Mouse (Mus musculus): ENCODE data around the gene Btd.

The Btd gene

DNA sequence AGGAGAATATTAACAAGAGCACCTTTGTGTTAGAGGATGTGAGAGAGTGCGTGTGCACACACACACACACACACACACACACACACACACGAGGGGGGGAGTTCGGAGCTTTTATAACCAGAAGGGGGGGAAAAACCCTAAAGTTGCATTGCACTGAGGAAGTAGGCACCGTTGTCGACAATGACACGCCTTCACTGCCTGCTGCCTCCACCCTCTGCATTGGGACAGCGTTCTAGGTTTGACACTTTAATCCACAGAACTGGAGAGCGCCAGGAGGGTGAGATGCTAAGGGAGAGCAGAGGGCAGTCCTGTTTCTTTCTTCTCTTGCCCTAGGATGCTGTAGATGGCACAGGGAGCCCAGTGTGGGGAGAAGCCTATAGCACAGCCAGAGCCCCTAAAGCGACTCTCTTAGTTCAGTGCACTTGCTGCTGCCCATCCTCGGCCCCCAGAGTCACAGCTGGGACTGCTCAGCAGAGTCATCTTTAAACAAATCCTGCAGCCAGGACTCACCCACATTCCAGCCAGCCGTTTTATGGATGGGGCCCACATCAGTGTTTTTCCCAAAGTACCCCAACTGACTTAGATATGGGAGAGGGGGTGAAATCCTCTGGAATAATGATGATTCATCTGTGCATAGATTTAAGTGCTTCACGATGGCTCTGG, 24.2 kb downstream of the Btd start:
- DNase-seq (ENCODE audit: low spot score in 2 of 2), result no peak

DNA sequence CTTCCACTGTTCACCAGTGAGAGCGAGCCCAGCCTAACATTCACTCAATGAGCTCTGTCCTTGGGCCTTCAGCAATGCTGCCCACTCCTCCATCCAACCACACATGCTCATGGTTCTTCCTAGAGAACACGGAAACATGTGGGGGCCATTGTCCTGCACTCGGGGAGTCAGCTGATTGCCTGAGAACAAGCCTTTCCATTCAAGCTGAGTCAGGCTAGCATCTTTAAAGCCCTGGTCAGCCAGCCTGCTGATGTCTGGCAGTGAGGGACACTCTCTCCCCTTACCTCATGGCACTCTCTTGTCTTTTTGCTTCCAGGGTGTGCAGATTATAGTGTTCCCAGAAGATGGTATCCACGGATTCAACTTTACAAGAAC, 24.7 kb downstream of the Btd start:
- DNase-seq (ENCODE audit: low spot score in 2 of 2), result no peak

DNA sequence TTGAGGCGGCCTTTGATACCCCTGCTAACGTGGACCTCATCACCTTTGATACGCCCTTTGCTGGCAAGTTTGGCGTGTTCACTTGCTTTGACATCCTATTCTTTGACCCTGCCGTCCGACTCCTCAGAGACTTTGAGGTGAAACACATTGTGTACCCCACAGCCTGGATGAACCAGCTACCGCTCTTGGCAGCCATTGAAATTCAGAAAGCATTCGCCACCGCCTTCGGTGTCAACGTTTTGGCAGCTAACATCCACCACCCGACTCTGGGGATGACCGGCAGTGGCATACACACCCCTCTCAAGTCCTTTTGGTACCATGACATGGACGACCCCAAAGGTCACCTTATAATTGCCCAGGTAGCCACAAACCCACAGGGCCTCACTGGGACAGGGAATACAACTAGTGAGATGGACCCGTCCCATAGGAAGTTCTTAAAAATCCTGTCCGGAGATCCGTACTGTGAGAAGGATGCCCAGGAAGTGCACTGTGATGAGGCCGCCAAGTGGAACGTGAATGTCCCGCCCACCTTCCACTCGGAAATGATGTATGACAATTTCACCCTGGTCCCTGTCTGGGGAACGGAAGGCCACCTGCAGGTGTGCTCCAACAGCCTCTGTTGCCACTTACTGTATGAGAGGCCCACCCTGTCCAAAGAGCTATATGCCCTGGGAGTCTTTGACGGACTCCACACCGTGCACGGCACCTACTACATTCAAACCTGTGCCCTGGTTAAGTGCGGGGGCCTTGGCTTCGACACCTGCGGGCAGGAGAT, 26.3 kb downstream of the Btd start:
- no peak for DNase-seq (ENCODE audit: low spot score in 2 of 2)

DNA sequence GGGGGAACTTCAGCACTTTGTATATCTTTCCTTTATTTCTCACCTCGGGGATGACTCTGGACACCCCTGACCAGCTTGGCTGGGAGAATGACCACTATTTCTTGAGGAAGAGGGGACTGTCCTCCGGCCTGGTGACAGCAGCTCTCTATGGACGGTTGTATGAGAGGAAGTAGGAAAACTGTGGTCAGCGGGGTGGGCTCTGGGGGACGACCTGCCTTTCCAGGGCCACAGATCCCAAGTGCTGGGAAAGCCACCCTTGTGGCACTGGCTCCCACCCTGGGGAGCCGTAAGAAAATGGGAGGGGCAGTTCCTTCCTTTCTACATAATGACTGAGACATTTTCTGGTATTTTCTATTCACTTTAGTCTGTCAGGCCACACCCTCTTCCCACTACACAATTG, 26.9 kb downstream of the Btd start:
- DNase-seq (ENCODE audit: low spot score in 2 of 2), result no peak

DNA sequence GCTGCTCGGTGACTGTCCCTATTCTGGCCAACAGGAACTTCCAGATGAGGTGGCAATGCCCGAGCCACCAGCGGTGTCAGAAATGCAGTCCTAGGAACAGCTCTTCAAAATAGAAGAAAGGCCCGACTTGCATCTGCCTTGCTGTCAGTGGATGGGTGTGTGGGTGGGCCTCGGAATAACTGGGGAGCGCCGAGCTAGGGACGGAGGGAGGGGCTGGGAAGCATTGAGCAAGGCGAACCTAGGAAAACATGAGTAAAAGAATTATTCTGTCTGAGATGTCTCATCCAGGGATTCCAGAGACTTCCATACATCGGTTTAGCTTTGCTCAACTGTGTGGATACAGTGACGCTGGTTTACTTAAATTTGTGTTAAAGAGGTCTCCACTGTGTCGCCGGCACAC, 27.5 kb downstream of the Btd start:
- DNase-seq (ENCODE audit: low spot score in 2 of 2), result no peak

DNA sequence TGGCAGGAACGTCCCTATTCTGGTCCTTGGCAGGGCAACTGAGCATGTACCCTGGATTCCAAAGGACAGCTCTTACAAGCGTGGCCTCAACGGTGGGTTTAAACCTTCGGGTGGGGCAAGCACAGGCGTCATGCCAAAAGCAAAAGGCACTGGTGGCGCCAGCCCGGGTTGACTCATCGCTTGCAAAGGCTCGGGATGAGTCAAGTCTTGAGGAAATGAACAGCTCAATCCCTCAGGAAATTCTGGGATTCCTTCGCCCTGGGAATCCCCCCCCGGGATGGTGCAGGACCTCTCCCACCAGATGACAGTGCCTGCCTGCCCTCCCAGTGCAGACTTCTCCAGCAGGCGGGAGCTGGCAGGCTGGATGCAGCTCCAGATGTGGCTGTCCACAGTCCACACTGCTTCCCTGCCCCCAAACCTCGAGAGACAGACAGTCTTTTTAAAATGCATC, 28.4 kb downstream of the Btd start:
- no peak for DNase-seq (ENCODE audit: low spot score in 2 of 2)

DNA sequence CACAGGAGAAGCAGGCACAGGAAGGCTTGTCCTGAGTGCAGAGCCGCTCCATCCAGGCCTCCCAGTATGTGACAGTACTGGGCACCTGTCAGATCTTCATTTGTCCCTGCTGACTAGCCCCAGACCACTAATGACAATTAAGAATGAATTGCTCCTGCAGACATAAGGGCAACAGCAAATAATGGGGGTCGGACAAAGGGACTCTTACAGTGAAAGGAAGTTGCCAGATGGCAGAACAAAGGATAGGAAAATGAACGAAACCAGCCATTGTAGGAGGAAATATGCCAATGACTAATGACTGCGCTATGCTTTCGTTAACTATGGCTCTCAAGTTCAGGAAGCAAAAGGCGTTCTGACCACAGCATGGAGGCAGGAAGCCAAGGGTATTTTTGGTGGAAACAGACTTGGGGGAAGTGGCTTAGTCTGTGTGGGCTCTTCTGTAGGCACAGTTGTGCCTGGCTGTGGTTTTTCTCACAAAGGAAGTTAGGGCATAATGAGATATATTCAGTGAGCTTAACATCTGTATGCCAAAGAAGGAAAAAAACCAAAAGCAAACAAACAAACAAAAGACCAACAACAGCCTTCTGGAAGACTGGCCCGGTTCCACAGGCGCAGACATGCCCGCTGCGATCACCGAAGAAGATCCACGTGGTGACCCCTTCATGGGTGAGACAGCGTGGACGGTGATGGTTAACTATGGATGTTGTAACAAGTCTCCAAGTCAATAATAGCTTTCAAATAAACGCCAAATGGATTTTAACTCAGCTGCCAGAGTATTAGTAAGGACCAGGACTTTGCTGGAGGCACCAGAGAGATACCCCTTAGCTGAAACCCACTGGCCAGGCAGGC, 29.0 kb downstream of the Btd start:
- DNase-seq (ENCODE audit: low spot score in 2 of 2), result no peak

DNA sequence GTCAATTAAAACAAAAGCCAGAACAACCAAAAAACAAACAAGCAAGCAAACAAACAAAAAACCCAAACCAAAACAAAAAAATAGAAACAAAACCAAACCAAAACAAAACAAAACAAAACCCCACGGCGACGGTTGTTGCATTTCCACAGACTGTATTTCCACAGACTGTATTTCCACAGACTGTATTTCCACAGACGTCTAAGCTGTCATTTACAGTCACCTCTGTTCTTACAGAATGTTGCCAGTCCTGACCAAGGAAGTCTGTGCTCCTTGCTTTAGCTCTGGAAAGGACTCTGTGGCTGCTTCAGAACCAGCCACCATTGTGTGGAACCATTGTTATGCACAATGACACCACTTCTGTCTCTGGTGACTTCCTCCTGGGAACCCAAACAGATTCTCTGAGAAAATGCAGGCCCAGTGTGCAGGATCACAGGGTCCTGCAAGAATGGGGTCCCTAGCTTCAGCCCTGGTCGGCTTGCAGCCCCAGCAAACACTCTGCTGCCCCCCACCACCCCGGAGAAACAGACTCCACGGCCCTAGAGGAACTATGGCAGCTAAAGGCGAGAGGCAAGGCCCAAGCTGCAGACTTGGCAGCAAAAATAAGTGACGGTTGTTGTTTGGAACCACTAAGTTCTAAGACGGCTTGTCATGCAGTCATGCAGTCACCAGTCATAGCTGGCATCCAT, 30.9 kb downstream of the Btd start:
- no peak for DNase-seq (ENCODE audit: low spot score in 2 of 2)

DNA sequence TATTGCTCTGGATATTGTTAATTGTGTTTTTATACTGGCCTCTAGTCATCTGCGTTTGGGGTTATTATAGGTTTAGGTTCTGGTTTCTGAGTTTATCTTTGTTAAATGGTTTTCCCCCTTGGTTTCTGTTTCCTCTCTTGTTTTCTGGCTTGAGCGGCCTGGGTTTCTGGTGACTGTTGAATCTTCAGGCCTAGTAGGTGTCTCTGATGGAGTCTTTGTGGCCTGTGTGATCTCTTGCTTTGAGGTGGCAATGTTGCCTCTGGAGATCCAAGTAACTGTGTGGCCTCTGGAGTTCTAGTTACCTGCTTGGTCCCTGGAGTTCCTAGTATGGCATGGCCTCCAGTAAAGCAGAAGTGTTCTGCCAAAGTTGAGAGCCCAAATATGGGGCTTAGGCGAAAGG, 39.8 kb downstream of the Btd start:
- no peak for DNase-seq (ENCODE audit: low spot score in 2 of 2)

DNA sequence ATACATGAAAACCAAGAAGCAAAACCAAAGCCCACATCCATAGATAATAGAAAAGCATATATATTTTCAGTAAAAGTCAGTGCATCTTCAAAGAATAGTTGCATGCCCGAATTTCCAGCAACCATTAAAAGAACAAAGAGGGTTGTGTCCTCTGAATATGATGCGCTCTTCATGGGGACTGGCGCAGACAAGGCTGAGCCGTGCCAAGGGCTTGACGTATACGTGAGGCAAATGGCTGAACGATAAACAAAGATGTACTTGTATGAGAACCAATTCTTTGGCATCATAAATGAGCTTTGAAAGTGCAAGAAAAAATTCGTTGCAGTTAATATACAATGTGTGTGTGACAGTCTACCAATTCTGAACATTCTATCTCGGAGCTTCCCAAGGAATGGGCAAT, 40.5 kb downstream of the Btd start:
- no peak for DNase-seq (ENCODE audit: low spot score in 2 of 2)

DNA sequence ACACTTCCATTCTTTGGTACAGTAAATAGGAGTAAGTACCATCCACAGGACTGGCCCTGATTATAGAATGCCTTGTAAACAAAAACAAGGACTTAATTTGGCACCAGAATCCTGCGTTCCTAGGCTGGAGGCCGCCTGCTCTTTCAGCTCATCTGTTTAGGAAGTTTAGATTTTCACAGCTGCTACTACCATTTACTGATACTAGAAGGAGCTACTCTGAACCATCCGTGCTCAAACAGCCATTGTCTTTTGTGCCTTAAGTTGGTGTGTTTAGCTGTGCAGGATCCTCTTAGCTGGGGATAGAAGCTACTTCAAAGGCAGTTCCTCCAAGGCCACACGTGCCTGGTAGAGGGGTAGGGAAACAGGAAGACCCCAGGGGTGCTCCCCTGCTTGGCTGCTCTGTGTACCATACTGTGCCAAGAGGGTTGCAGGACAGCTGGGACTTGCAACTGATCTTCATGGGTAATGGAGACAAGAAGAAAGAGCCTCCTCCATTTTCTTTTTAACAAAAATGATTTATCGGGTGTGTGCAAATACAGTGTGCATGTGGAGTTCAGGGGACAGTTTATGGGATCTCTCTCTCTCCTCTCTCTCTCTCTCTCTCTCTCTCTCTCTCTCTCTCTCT, 41.2 kb downstream of the Btd start:
- DNase-seq (ENCODE audit: low spot score in 2 of 2), result no peak

DNA sequence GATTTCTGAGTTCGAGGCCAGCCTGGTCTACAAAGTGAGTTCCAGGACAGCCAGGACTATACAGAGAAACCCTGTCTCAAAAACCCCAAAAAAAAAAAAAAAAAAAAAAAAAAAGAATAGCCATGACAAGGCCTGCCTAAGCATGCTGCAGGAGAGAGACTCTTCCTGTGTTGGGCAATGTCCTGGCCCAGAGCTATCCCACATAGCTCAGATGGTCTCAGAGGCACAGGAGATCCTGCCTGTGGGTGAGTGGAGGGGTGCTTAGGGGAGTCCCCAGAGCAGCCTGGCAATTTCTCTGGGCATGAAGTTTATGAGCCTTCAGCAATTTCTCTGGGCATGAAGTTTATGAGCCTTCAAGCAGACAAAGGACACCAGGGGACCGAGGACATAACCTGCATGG, 42.8 kb downstream of the Btd start:
- DNase-seq (ENCODE audit: low spot score in 2 of 2), result no peak

DNA sequence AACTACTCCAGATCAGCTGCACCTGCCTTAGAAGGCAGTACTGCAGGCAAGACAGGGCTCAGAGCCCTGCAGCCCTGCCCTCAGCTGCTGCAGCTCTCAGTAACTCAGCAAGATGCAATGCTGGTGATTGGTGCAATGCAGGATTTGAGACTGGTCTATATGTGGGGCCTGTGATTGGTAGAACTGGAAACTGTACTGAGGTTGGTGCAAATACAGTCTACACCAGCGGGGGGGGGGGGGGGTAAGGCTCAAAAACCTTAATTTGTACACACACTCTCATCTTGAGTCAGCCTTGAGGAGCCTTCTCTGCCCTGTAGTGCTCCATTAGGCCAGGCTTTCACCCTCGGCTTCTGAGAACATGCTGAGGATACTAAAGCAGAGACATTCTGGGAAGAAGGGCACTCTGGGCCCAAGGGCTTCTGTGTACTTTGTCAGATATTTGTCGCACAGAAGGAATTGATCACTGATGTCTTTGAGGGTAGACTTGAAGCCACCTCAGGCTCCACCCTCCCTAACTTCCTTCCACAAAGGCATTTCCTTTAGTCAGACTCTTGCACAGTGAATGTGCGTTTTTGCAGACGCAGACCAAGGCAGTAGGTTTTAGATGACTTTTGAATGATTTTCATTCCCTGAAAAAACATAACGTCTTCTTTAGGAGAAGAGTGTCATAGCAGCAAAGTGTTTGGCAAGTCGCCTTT, 43.7 kb downstream of the Btd start:
- no peak for DNase-seq (ENCODE audit: low spot score in 2 of 2)

DNA sequence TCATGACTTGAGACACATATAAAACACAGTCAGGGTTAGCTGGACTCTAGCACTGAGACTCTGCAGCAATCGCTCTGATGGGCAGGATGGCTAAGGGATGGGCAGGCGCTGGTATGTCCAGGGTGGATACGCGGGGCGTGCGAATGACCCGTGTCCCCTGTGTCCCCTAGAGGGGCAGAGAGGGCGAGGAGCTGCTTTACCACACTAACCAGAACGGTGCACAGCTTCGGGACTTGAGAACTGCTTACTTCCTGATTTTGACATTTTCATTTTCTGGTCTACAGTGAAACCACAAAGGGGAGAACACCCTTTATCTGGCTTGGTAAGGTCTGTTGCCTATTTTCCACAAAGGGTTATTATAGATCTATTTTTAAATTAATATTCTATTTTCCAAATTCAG, 44.9 kb downstream of the Btd start:
- no peak for DNase-seq (ENCODE audit: low spot score in 2 of 2)

DNA sequence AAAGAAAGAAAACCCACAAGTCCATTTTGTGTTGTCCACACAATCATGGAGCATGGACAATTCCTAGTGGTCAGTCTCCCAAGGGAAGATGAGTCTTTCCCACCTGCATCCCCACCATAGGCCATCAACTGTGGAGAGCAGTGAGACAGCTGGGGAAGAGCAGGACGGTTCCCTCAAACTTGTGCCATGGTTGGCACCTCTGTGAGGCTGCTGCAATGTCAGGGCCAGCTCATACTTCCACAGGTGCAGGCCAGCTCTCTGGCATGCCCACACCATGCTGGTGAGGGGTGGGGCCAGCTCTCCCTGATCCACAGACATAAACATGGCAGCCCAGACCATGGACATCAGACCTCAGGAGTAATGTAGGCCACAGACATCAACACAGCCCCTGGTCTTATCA, 45.4 kb downstream of the Btd start:
- DNase-seq (ENCODE audit: low spot score in 2 of 2), result no peak

DNA sequence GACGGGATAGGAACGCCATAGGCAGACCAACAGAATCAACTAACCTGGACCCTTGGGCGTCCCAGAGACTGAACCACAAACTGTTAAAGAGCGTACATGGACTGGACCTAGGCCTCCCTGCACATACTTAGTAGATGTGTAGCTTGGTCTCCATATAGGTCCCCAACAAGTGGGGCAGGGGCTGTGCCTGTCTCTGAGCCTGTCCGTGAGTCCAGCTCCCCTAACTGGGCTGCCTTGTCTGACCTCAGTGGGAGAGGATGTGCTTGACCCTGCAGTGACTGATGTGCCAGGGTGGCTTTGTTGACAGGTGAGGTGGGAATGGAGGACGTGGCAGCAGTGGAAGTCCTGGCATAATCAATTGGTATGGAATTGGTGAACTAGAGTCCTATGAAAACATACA, 51.7 kb downstream of the Btd start:
- DNase-seq (ENCODE audit: low spot score in 2 of 2), result no peak

DNA sequence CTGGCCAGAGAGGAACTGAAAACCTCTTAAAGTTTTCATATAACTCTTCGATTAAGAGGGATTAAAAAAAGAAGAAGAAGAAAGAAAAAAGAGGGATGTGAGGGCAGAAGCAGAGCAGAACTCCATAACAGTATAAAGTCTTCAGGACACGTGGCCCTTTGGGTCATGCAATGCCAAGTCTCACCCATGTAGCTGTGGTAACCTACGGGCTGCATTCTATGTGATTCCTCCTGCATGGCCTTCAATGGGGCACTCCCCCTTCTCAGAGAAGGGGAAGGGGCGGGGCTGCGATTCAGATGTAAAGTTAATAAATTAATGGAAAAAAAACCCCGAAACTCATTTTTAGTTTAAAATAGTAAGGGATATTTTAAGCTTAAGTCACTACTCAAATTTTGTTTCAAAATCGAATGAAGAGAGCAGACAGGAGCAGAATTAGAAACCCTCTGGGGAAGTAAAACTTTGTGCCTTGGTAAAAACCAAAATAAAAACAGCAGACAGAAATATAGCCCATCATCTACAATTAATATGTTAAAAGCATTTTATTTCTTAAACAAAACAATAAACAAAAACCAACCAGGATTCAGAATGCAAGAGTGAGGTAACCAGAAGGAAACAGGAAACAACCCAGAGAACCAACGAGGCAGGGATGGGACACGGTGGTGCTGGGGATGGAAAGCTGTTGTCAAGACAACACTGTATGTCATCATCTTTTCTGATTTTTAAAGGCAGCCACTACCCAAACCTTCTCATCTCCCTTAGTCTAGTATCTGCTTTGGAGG, 55.6 kb downstream of the Btd start:
- DNase-seq (ENCODE audit: low spot score in 2 of 2), result no peak

DNA sequence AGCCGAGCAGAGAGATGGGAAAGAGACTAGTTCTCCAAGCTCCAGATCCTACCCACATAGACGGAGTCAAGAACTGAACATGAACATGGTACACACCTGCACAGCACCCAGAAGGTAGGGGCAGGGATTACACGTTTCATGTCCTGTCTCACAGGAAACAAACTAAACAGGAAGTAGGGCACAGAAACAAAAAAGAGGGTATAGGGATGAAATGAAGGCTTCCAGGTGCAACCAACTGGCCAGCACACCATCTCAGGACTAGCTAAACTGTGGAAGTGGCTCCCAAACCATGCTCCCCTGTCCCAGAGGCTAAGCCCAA, 56.1 kb downstream of the Btd start:
- DNase-seq (ENCODE audit: low spot score in 2 of 2), result no peak

DNA sequence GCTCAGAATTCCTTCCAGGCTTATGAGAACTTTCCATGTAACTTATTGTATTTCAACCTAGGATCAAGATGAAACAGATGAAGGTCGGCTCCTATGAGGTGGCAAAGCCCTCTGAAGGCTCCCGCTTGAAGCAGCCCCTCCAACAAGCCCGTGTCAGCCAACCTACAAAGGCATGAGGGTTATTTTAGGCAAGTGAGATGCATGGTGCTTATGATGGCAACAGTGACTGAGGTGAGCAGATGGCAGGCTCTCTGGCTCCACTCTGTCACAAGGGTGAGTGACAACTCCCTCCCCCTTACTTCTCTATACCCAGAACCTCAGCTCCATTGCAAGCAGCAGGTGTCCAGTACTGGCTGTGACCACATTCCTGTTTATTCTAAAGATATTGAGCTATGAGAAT, 56.5 kb downstream of the Btd start:
- no peak for DNase-seq (ENCODE audit: low spot score in 2 of 2)

DNA sequence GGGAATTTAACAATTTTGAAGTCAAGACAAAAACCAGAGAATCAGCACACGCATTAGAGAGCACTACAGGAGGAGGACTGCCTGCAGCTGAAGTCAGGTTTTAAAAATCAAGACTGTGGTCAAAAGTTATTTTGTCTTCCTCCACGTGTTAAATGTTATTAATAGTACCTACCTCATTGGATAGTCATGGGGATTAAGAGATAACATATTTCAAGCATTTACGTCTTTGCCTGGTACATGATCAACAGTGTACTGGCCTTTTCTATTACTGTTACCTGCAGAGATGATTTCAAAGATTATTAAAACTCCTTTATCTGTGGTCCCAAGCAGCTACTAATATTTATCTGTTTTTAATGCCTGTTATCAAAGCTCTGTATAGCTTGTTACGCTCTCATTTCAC, 56.9 kb downstream of the Btd start:
- DNase-seq (ENCODE audit: low spot score in 2 of 2), result no peak

Measured in frontal cortex, postnatal 10 days (tissue).